Mouse (Mus musculus): ENCODE measurements around the gene Clcnka. TPM values are rescaled to one million over a fixed set of nuclear protein-coding genes. Genes with fewer than 3 reads are reported as not detected.

The Clcnka gene
- total and polyA plus RNA-seq, 3 experiments = not detected

GRCm38 (mm10) chr4:141379674-141380073 lies 18.9 kb downstream of the Clcnka start:
- Histone ChIP-seq H3K9ac (ENCODE audit: control insufficient read depth, low read depth, low read length, poor library complexity, severe bottlenecking) (no peak overlapping the region), H3K36me3 (ENCODE audit: control insufficient read depth in 1 of 2, insufficient read depth in 2 of 2, low read length in 2 of 2) (no peaks in the 10 kb centered on the region), H3K27ac (ENCODE audit: control insufficient read depth, low read depth, low read length) (no peak overlapping the region), H3K4me3 (ENCODE audit: control insufficient read depth in 1 of 2, insufficient read depth in 1 of 2, low read depth in 2 of 2, low read length in 2 of 2) (no peak overlapping the region), H3K27me3 (ENCODE audit: control insufficient read depth in 1 of 2, insufficient read depth in 2 of 2, low read length in 2 of 2) (no peaks in the 10 kb centered on the region; a peak in 2 of 4 replicates), H3K9me3 (replicated peaks; ENCODE audit: insufficient read depth, low read length) (no peaks in the 10 kb centered on the region), H3K4me1 (ENCODE audit: control insufficient read depth in 1 of 2, insufficient read depth in 2 of 2, low read length in 2 of 2) (no peaks in the 10 kb centered on the region), H3K79me2 (ENCODE audit: control insufficient read depth, insufficient read depth, low read length, poor library complexity) (no peaks in the 10 kb centered on the region)
- no peak for TF ChIP-seq POLR2AphosphoS5 (IDR thresholded peaks at IDR 0.05; ENCODE audit: borderline replicate concordance, low read depth, low read length)
- TF ChIP-seq ZMIZ1 (IDR thresholded peaks at IDR 0.05; ENCODE audit: low read depth, low read length) = no peak
- no peak for TF ChIP-seq TBP (IDR thresholded peaks at IDR 0.05; ENCODE audit: low read depth, low read length)
- TF ChIP-seq SIN3A (IDR thresholded peaks at IDR 0.05; ENCODE audit: low read length) = no peak
- TF ChIP-seq GATA1 (IDR thresholded peaks at IDR 0.05; ENCODE audit: low read depth, low read length) = no peak
- TF ChIP-seq CTCF (IDR thresholded peaks at IDR 0.05 in 2 of 3, conservative IDR thresholded peaks at IDR 0.05 in 1 of 3; ENCODE audit: control insufficient read depth in 1 of 3, insufficient read depth in 1 of 3, low read depth in 2 of 3, low read length in 3 of 3, poor library complexity in 1 of 3, severe bottlenecking in 1 of 3) = no peak
- TF ChIP-seq POLR2AphosphoS2 (IDR thresholded peaks at IDR 0.05; ENCODE audit: low read length) = no peak
- TF ChIP-seq ETS1 (IDR thresholded peaks at IDR 0.05; ENCODE audit: low read depth, low read length) = no peak
- no peak for TF ChIP-seq BHLHE40 (IDR thresholded peaks at IDR 0.05; ENCODE audit: borderline replicate concordance, low read depth, low read length)
- TF ChIP-seq MAZ (IDR thresholded peaks at IDR 0.05; ENCODE audit: low read depth, low read length) = no peak
- no peak for TF ChIP-seq RCOR1 (IDR thresholded peaks at IDR 0.05; ENCODE audit: low read depth, low read length)
- no peak for TF ChIP-seq MXI1 (IDR thresholded peaks at IDR 0.05; ENCODE audit: low read depth, low read length)
- no peak for TF ChIP-seq E2F4 (IDR thresholded peaks at IDR 0.05; ENCODE audit: borderline replicate concordance, low read depth, low read length)
- TF ChIP-seq MAFK (IDR thresholded peaks at IDR 0.05; ENCODE audit: borderline replicate concordance, low read depth, low read length) = no peak
- no peak for TF ChIP-seq ZC3H11A (IDR thresholded peaks at IDR 0.05; ENCODE audit: low read depth, low read length)
- TF ChIP-seq HCFC1 (IDR thresholded peaks at IDR 0.05; ENCODE audit: low read depth, low read length) = no peak
- DNase-seq (ENCODE audit: low read depth, low spot score) = no peak

DNA sequence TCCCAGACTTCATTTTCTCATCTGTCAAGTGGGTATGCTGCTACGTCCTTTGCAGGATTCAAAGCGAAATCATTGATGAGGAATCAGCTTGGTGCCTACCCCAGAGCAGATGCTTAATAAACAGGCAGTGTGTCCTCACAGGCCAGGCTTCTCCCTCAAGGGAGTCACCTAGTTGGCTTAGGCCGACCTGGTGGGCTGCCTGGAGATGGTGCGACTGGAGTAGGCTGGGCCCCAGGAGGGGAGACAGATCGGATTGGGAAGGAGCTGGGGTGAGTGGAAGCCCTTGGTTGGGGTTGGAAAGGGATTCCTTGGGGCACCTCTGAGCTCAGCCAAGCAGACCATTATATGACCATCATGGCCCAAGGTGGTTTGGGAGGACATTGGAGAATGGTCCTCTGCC lies 26.1 kb downstream of the Clcnka start:
- Histone ChIP-seq H3K4me1 (ENCODE audit: control insufficient read depth in 1 of 2, insufficient read depth in 2 of 2, low read length in 2 of 2) (no peaks in the 10 kb centered on the region), H3K36me3 (ENCODE audit: control insufficient read depth in 1 of 2, insufficient read depth in 2 of 2, low read length in 2 of 2) (no peaks in the 10 kb centered on the region), H3K4me3 (ENCODE audit: control insufficient read depth in 1 of 2, insufficient read depth in 1 of 2, low read depth in 2 of 2, low read length in 2 of 2) (no peak overlapping the region), H3K79me2 (ENCODE audit: control insufficient read depth, insufficient read depth, low read length, poor library complexity) (no peaks in the 10 kb centered on the region), H3K27ac (ENCODE audit: control insufficient read depth, low read depth, low read length) (no peak overlapping the region), H3K9me3 (replicated peaks; ENCODE audit: insufficient read depth, low read length) (no peaks in the 10 kb centered on the region), H3K9ac (ENCODE audit: control insufficient read depth, low read depth, low read length, poor library complexity, severe bottlenecking) (no peak overlapping the region), H3K27me3 (ENCODE audit: control insufficient read depth in 1 of 2, insufficient read depth in 2 of 2, low read length in 2 of 2) (peaks cover 0 to 2% of the 10 kb centered on the region in 2 experiments; a peak in 2 of 4 replicates)
- no peak for TF ChIP-seq TAL1 (IDR thresholded peaks at IDR 0.05; ENCODE audit: low read length)
- DNase-seq (ENCODE audit: low read depth, low spot score) = no peak

Data from MEL (cell line).